In genomic region chr11:3575238-3575637, GRCm38 (mm10) we compare ENCODE assay signal across 10 mouse cellular contexts. TPM values are rescaled to one million over a fixed set of nuclear protein-coding genes. Genes with fewer than 3 reads are reported as not detected.
DNase-seq lines count a peak whose midpoint lies in the region; ATAC-seq and TF ChIP-seq lines count a peak whose summit lies in the region.
"Had no signal": no experiment of that assay in that cellular context is flagged by ENCODE, and none has a peak within 500 bp of the region (broad histone marks: within the 10 kb centered on the region; RNA-seq: fewer than 3 reads in every experiment).

No protein-coding gene starts in this region.

- H3K36me3 ChIP-seq in liver, embryonic 13.5 days = no peaks in the 10 kb centered on the region
- H3K36me3 ChIP-seq in liver, embryonic 11.5 days (ENCODE audit: control insufficient read depth, insufficient read depth, low read length) = no peaks in the 10 kb centered on the region
- H3K36me3 ChIP-seq in heart, embryonic 11.5 days (ENCODE audit: control insufficient read depth, insufficient read depth, low read length) = no peaks in the 10 kb centered on the region
- no peaks in the 10 kb centered on the region for H3K36me3 ChIP-seq in kidney, postnatal 0 days (ENCODE audit: insufficient read depth, low read length)
- no peaks in the 10 kb centered on the region for H3K36me3 ChIP-seq in stomach, embryonic 14.5 days (ENCODE audit: control insufficient read depth, insufficient read depth, low read length)
- H3K36me3 ChIP-seq in forebrain, postnatal 0 days (ENCODE audit: insufficient read depth) = no peaks in the 10 kb centered on the region

- peaks cover 26% of the 10 kb centered on the region for H3K4me1 ChIP-seq in liver, embryonic 13.5 days (replicated peaks)
- peaks cover 8% of the 10 kb centered on the region; the same call in 1 of the 2 replicates for H3K4me1 ChIP-seq in liver, embryonic 11.5 days (replicated peaks; ENCODE audit: control insufficient read depth, insufficient read depth, low read length)
- H3K4me1 ChIP-seq in heart, embryonic 11.5 days (ENCODE audit: control insufficient read depth, insufficient read depth, low read length) = peaks cover 10% of the 10 kb centered on the region
- peaks cover 32% of the 10 kb centered on the region for H3K4me1 ChIP-seq in kidney, postnatal 0 days (replicated peaks; ENCODE audit: insufficient read depth, low read length)
- H3K4me1 ChIP-seq in stomach, embryonic 14.5 days (ENCODE audit: control insufficient read depth, insufficient read depth, low read length) = peaks cover 25% of the 10 kb centered on the region
- no peaks in the 10 kb centered on the region for H3K4me1 ChIP-seq in forebrain, postnatal 0 days (ENCODE audit: insufficient read depth)

- WGBS in liver, embryonic 13.5 days (ENCODE audit: insufficient replicate concordance) = 38% methylated on average over 3 of the region's 3 CpGs
- WGBS in liver, embryonic 11.5 days = 49% methylated on average over 3 of the region's 3 CpGs
- 39% methylated on average over 3 of the region's 3 CpGs for WGBS in heart, embryonic 11.5 days (ENCODE audit: insufficient replicate concordance)
- WGBS in kidney, postnatal 0 days = 31% methylated on average over 3 of the region's 3 CpGs
- WGBS in stomach, embryonic 14.5 days = 31% methylated on average over 3 of the region's 3 CpGs
- WGBS in forebrain, postnatal 0 days = 49% methylated on average over 3 of the region's 3 CpGs

- no peak for DNase-seq in liver, embryonic 13.5 days
- no peak for DNase-seq in liver, embryonic 11.5 days (ENCODE audit: low spot score)
- DNase-seq in kidney, postnatal 0 days (ENCODE audit: low spot score) = peak; percentile 79
- DNase-seq in forebrain, postnatal 0 days = no peak

- no peaks in the 10 kb centered on the region for H3K27me3 ChIP-seq in liver, embryonic 13.5 days
- no peaks in the 10 kb centered on the region for H3K27me3 ChIP-seq in liver, embryonic 11.5 days (replicated peaks; ENCODE audit: control insufficient read depth, insufficient read depth, low read length)
- H3K27me3 ChIP-seq in heart, embryonic 11.5 days (ENCODE audit: control insufficient read depth, insufficient read depth, low read length) = no peaks in the 10 kb centered on the region
- H3K27me3 ChIP-seq in kidney, postnatal 0 days (ENCODE audit: insufficient read depth, low read length) = no peaks in the 10 kb centered on the region
- H3K27me3 ChIP-seq in stomach, embryonic 14.5 days (ENCODE audit: control insufficient read depth, insufficient read depth, low read length) = no peaks in the 10 kb centered on the region
- no peaks in the 10 kb centered on the region for H3K27me3 ChIP-seq in forebrain, postnatal 0 days (ENCODE audit: insufficient read depth, low read length)
- H3K27me3 ChIP-seq: CH12.LX had no signal

- no peak for ATAC-seq in liver, embryonic 13.5 days (ENCODE audit: low read depth)
- ATAC-seq in liver, embryonic 11.5 days (replicated peaks; ENCODE audit: low FRiP score) = no peak
- no peak for ATAC-seq in heart, embryonic 11.5 days (replicated peaks; ENCODE audit: insufficient number of reproducible peaks, low FRiP score, low TSS enrichment)
- peak; percentile 34; the same call in 1 of the 2 replicates for ATAC-seq in kidney, postnatal 0 days (replicated peaks; ENCODE audit: low FRiP score, low read depth)
- peak; percentile 81 for ATAC-seq in stomach, embryonic 14.5 days (ENCODE audit: insufficient number of reproducible peaks, insufficient read depth, low FRiP score, low read depth)
- ATAC-seq in activated CD4-positive, CD25-positive, alpha-beta regulatory T cell, adult 4 months = no peak
- no peak for ATAC-seq in erythroblast, adult 5-6 weeks (replicated peaks; ENCODE audit: low FRiP score, poor library complexity, severe bottlenecking)
- no peak for ATAC-seq in forebrain, postnatal 0 days
- ATAC-seq: inflammation-experienced regulatory T-cells, adult 6 months had no signal

- H3K9ac ChIP-seq in liver, embryonic 13.5 days = no peak overlapping the region
- H3K9ac ChIP-seq in liver, embryonic 11.5 days (ENCODE audit: low read depth, low read length) = no peak overlapping the region
- no peak overlapping the region for H3K9ac ChIP-seq in heart, embryonic 11.5 days (ENCODE audit: low read depth, low read length)
- H3K9ac ChIP-seq in kidney, postnatal 0 days (ENCODE audit: low read depth, low read length) = no peak overlapping the region
- H3K9ac ChIP-seq in stomach, embryonic 14.5 days (replicated peaks; ENCODE audit: low read depth, low read length) = no peak overlapping the region
- H3K9ac ChIP-seq in forebrain, postnatal 0 days = no peak overlapping the region

- H3K9me3 ChIP-seq in liver, embryonic 13.5 days (replicated peaks) = no peaks in the 10 kb centered on the region
- H3K9me3 ChIP-seq in liver, embryonic 11.5 days (ENCODE audit: control insufficient read depth, low read length) = no peaks in the 10 kb centered on the region
- no peaks in the 10 kb centered on the region for H3K9me3 ChIP-seq in heart, embryonic 11.5 days (replicated peaks; ENCODE audit: control insufficient read depth, low read length)
- H3K9me3 ChIP-seq in kidney, postnatal 0 days (replicated peaks; ENCODE audit: low read length) = no peaks in the 10 kb centered on the region
- no peaks in the 10 kb centered on the region for H3K9me3 ChIP-seq in stomach, embryonic 14.5 days (ENCODE audit: control insufficient read depth, low read depth, low read length)
- H3K9me3 ChIP-seq in forebrain, postnatal 0 days (ENCODE audit: low read length) = no peaks in the 10 kb centered on the region

- no peak overlapping the region for H3K4me2 ChIP-seq in liver, embryonic 13.5 days
- no peak overlapping the region for H3K4me2 ChIP-seq in liver, embryonic 11.5 days
- no peak overlapping the region for H3K4me2 ChIP-seq in heart, embryonic 11.5 days
- 0 out of 2 replicates have a peak overlapping the region, but pooled peaks have one; percentile 10 for H3K4me2 ChIP-seq in kidney, postnatal 0 days (ENCODE audit: low read length)
- no peak overlapping the region for H3K4me2 ChIP-seq in stomach, embryonic 14.5 days (replicated peaks; ENCODE audit: low read depth, low read length)
- H3K4me2 ChIP-seq in forebrain, postnatal 0 days (ENCODE audit: low read depth) = no peak overlapping the region

- no peak for TF ChIP-seq CTCF in kidney, postnatal 0 days (IDR thresholded peaks at IDR 0.05; ENCODE audit: low read depth)
- TF ChIP-seq CTCF in forebrain, postnatal 0 days (IDR thresholded peaks at IDR 0.05; ENCODE audit: low read depth) = no peak

- peak overlapping the region; percentile 67; the same call in 1 of the 2 replicates for H3K27ac ChIP-seq in liver, embryonic 13.5 days
- no peak overlapping the region for H3K27ac ChIP-seq in liver, embryonic 11.5 days (ENCODE audit: low read depth, low read length)
- H3K27ac ChIP-seq in heart, embryonic 11.5 days (ENCODE audit: low read depth, low read length) = 0 out of 2 replicates have a peak overlapping the region, but pooled peaks have one; percentile 5
- H3K27ac ChIP-seq in kidney, postnatal 0 days = peak overlapping the region; percentile 90
- H3K27ac ChIP-seq in stomach, embryonic 14.5 days (ENCODE audit: low read length) = peak overlapping the region; percentile 79
- no peak overlapping the region for H3K27ac ChIP-seq in forebrain, postnatal 0 days (ENCODE audit: low read depth, low read length)

- no peak overlapping the region for H3K4me3 ChIP-seq in liver, embryonic 13.5 days (replicated peaks)
- no peak overlapping the region for H3K4me3 ChIP-seq in liver, embryonic 11.5 days (ENCODE audit: low read depth, low read length)
- H3K4me3 ChIP-seq in heart, embryonic 11.5 days (ENCODE audit: low read depth, low read length) = no peak overlapping the region
- H3K4me3 ChIP-seq in kidney, postnatal 0 days (replicated peaks; ENCODE audit: low read depth, low read length) = no peak overlapping the region
- no peak overlapping the region for H3K4me3 ChIP-seq in stomach, embryonic 14.5 days (ENCODE audit: low read depth, low read length)
- H3K4me3 ChIP-seq in forebrain, postnatal 0 days (ENCODE audit: low read depth, low read length) = no peak overlapping the region

RNA-seq across cellular contexts. Expression of gene Smtn, which starts 34.8 kb away (rescaled TPM):
- 10.5 and 12.0 TPM in 2 replicates for polyA plus RNA-seq in liver, embryonic 13.5 days (2015; fragmentation: Nextera tagmentation; extraction: Ambion mirVana)
- polyA plus RNA-seq in liver, embryonic 11.5 days (2014; fragmentation: Nextera tagmentation; extraction: Ambion mirVana) = 27.0 and 29.3 TPM in 2 replicates
- 66.9 and 72.9 TPM in 2 replicates for polyA plus RNA-seq in heart, embryonic 11.5 days (2014; fragmentation: Nextera tagmentation; extraction: Ambion mirVana)
- 86.4 and 94.3 TPM in 2 replicates for polyA plus RNA-seq in kidney, postnatal 0 days (2015; fragmentation: Nextera tagmentation; extraction: Ambion mirVana)
- polyA plus RNA-seq in stomach, embryonic 14.5 days (2014; fragmentation: Nextera tagmentation; extraction: Ambion mirVana) = 109 and 112 TPM in 2 replicates
- 1 to 10 TPM; 1.7 to 3.4 TPM for polyA plus RNA-seq in activated CD4-positive, CD25-positive, alpha-beta regulatory T cell, adult 4 months (2017; shearing (Covaris generic))
- 4.2 and 13.6 TPM in 2 replicates for total RNA-seq in erythroblast, adult 5-6 weeks (2015; ENCODE audit: low replicate concordance)
- total RNA-seq in erythroblast, adult 5-6 weeks (2017; ENCODE audit: low replicate concordance) = 2.0 and 2.7 TPM in 2 replicates
- total RNA-seq in forebrain, postnatal 0 days (2014; rRNA removed) = 3.9 and 7.9 TPM in 2 replicates
- 8.1 and 8.7 TPM in 2 replicates for polyA plus RNA-seq in forebrain, postnatal 0 days (2015; fragmentation: Nextera tagmentation; extraction: Ambion mirVana)

Comparison
In these comparisons a context has a peak if more than half of its experiments do, and no peak if none do; other contexts are left out.
1. H3K27ac ChIP-seq: peak in liver, embryonic 13.5 days (single experiment), heart, embryonic 11.5 days (single experiment), kidney, postnatal 0 days (single experiment) and stomach, embryonic 14.5 days (single experiment); none in liver, embryonic 11.5 days (single experiment) and forebrain, postnatal 0 days (single experiment).
2. ATAC-seq: peak in kidney, postnatal 0 days (single experiment) and stomach, embryonic 14.5 days (single experiment); none in liver, embryonic 13.5 days (single experiment), liver, embryonic 11.5 days (single experiment), heart, embryonic 11.5 days (single experiment), activated CD4-positive, CD25-positive, alpha-beta regulatory T cell, adult 4 months (single experiment), erythroblast, adult 5-6 weeks (single experiment) and forebrain, postnatal 0 days (single experiment).